Mouse (Mus musculus) ovary, adult 10 weeks (tissue): ENCODE measurements around the gene Gtpbp8. TPM values are rescaled to one million over a fixed set of nuclear protein-coding genes. Genes with fewer than 3 reads are reported as not detected.

Experiments used
- polyA plus RNA-seq: library from polyadenylated mRNA; stranded (reverse); fragments of 350-450 nt; fragmentation: Illumina TruSeq; extraction: RNeasy Lipid Tissue Mini Kit (QIAGEN cat#74804); gene quantifications from one replicate; pipeline ENCODE4 v1.2.3, GENCODE M21; 2014

Gtpbp8 gene
- 59.8 TPM for polyA plus RNA-seq

DNA sequence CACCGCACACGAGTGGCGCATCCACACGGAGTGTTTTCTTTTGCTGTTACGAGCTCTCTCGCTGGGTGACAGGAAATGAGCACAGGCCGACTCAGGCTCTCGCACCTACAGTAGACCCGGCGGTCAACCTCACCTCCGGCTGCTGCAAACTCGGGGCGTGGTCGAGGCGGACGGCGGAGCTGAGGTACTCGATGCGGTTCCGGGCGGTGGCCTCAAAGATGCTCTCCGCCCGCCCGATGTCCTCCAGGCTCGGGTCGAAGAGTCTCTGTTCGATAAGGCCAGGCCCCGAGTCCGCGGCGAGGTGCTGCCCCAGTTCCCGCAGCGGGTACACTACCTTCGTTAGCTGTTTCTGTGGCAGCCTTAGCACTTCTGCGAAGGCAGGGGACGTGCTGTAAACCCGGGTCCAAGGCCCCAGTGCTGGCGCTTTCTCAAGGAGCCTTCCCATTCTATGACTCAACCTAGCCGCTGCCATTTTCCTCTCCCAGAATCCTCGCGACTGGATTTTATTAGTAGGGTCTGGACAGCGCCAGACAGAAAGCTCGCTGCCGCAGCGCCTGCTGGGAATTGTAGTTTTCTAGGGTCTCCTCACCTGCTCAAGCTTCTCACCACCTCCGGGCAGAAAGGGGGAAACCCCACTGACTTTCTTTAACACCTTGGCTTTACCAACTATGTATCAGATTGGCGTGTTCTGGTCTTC, at the start of gene Gtpbp8:
Gene Gtpbp8, minus strand, starts transcription at position 498 of the 697 bp plus-strand sequence.

DNA sequence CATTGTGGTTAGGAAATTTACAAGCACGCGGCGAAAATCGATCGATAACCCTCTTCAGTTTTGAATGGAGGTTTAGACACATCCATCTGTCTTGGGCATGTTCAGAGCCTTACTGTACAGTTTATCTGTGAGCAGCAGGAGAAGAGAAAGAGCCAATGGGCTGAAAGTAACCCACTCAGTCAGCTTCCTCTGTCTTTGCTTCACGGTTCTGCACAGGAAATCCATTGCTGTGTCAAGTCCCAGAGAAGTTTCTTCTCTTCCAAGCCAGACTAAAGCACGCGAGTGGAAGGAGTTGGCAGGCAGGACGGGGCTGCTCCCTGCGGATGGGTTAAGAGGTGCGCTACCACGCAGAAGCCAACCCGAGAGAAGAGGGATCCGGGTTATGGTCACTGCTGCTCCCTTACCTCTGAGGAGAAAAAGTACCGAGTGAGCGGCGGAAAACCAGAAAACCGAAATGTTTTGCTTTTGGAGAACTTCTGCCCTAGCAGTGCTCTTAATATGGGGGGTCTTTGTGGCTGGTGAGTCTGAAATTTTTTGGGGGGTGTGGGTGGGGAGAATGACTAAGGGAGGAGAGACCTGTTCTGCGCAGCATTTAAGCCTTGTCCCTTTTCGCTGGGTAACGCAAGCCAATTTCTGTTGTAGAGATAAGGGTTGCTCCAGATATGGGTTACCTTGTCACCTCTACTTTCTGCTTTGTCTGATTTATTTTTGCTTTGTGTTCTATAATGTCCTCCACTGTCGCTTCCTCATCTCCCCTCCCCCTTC, 19.6 kb upstream of the Gtpbp8 start, which contains the start of gene Cd200r1:
Gene Cd200r1, plus strand, starts transcription at position 182 of the 765 bp plus-strand sequence.

DNA sequence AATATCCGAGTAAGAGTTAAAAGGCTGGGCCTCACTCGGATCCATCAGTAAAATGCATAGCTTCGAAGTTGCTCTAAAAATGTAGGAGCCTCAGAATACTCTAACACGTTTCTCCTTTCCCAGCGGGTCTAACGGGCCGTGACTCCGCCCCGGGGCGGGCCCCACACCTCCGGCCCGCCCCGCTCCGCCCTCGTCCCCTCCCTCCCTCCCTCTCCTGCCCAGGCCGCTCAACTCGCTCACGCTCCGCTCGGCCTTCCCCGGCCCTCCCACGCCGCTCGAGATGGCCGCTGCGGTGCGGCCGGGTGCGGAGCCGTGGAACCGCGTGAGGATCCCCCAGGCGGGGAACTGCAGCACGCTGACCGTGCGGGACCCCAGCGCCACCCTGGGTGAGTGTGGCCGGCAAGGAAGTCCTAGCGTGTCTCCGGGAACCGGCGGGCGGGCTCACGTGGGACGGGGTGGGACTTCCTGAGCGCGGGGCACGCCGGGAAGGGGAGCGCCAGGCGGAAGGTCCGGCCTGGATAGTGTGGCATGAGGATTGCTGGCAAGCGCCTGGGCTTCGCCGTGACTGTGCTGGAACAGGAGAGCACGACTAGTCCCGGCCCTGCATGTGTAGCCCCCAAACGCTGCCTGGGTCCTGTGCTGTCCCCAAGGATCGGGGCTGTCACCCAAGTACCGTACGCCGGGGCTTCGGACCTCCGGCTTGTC, 21.9 kb downstream of the Gtpbp8 start, which contains the start of gene Nepro:
Gene Nepro, plus strand, starts transcription at position 219 of the 705 bp plus-strand sequence.

Other genes starting within 250 kb of the Gtpbp8 start
- gene Boc, start 187.5 kb downstream of the Gtpbp8 start, polyA plus RNA-seq, result 7.0 TPM
- 24.6 TPM for gene Nepro, start 22.1 kb downstream of the Gtpbp8 start, polyA plus RNA-seq
- 5.9 TPM for gene Cd200r1, start 19.4 kb upstream of the Gtpbp8 start, polyA plus RNA-seq
- gene Cd200r4, start 65.4 kb upstream of the Gtpbp8 start, polyA plus RNA-seq, result 2.2 TPM
- not detected for gene Cd200r2, start 120.7 kb upstream of the Gtpbp8 start, polyA plus RNA-seq
- 0.88 TPM for gene Cd200r3, start 197.3 kb upstream of the Gtpbp8 start, polyA plus RNA-seq